Mouse (Mus musculus): ENCODE measurements around the gene Fstl4.

DNA sequence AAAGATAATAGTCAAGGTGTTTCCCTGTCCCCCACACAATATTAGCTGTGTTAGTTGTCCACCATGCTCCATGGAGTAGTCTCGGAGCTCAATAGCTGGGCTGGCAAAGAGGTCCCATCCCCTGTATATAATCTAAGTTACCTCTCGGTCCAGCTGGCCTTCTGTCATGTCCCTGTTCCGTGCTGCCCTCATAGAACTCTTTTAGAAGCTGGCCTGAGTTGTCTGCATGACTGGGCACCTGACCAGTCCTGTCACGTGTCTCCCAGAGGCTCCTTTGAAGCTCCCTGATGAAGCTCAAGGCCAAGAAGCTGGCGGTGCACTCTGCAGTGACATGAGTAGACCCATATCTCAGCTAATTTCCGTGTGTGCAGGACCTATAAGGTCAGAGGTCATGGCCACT lies 316.9 kb downstream of the Fstl4 start:
- TF ChIP-seq CHD2 (IDR thresholded peaks at IDR 0.05; ENCODE audit: low read depth, low read length) (no peak), HCFC1 (IDR thresholded peaks at IDR 0.05; ENCODE audit: borderline replicate concordance, insufficient read depth, low read length) (no peak), ZC3H11A (IDR thresholded peaks at IDR 0.05; ENCODE audit: borderline replicate concordance, low read depth, low read length) (no peak)

All from ES-E14 (cell line).